Mouse (Mus musculus) limb, embryonic 12.5 days (tissue): ENCODE data around the gene Igfbpl1. TPM values are rescaled to one million over a fixed set of nuclear protein-coding genes. Genes with fewer than 3 reads are reported as not detected.

ENCODE experiments used
- ATAC-seq: fragments of 200-750 bp; cut with Nextera tagmentation; 2 replicates; pipeline ENCODE4 v1.8.0; 2017; ENCODE audit warnings: low read depth, moderate TSS enrichment; ENCODE audit not compliant: insufficient number of reproducible peaks, insufficient read depth, low FRiP score, low TSS enrichment
- H3K27ac ChIP-seq: fragments of 300-500 bp; sonication (generic); 2 replicates; pipeline ENCODE4 v1.5.1; 2016; ENCODE audit warnings: mild to moderate bottlenecking, moderate library complexity
- H3K27me3 ChIP-seq: fragments of 300-500 bp; sonication (generic); 2 replicates; pipeline ENCODE4 v1.6.1; 2016; ENCODE audit warnings: mild to moderate bottlenecking, moderate library complexity
- H3K36me3 ChIP-seq: fragments of 300-500 bp; sonication (generic); 2 replicates; pipeline ENCODE4 v1.6.1; 2016; ENCODE audit warnings: mild to moderate bottlenecking, moderate library complexity
- H3K4me1 ChIP-seq: fragments of 300-500 bp; sonication (generic); replicated peaks from 2 replicates; pipeline ENCODE4 v1.6.1; 2016
- H3K4me2 ChIP-seq: fragments of 300-500 bp; sonication (generic); 2 replicates; pipeline ENCODE4 v1.6.1; 2016; ENCODE audit warnings: mild to moderate bottlenecking, moderate library complexity
- H3K4me3 ChIP-seq: fragments of 300-500 bp; sonication (generic); replicated peaks from 2 replicates; pipeline ENCODE4 v1.5.1; 2016; ENCODE audit warnings: mild to moderate bottlenecking
- H3K9ac ChIP-seq: fragments of 300-500 bp; sonication (generic); replicated peaks from 2 replicates; pipeline ENCODE4 v1.6.1; 2016; ENCODE audit warnings: mild to moderate bottlenecking, moderate library complexity
- H3K9me3 ChIP-seq: fragments of 300-500 bp; sonication (generic); 2 replicates; pipeline ENCODE4 v1.6.1; 2016; ENCODE audit warnings: mild to moderate bottlenecking, moderate library complexity
- WGBS: fragments of 180-500 bp; shearing (Covaris S2); methylation state at CpG from one replicate; pipeline ENCODE4 v1.1.7; 2016; 5-methylcytosine and 5-hydroxymethylcytosine counted together
- polyA plus RNA-seq: library from polyadenylated mRNA; unstranded; fragments of >200 nt; fragmentation: Nextera tagmentation; extraction: Ambion mirVana; gene quantifications from 2 replicates; pipeline ENCODE4 v1.2.1, GENCODE M21; 2016

Igfbpl1 gene
- polyA plus RNA-seq, 1 experiment from 2014 or later: 0.48 TPM

DNA sequence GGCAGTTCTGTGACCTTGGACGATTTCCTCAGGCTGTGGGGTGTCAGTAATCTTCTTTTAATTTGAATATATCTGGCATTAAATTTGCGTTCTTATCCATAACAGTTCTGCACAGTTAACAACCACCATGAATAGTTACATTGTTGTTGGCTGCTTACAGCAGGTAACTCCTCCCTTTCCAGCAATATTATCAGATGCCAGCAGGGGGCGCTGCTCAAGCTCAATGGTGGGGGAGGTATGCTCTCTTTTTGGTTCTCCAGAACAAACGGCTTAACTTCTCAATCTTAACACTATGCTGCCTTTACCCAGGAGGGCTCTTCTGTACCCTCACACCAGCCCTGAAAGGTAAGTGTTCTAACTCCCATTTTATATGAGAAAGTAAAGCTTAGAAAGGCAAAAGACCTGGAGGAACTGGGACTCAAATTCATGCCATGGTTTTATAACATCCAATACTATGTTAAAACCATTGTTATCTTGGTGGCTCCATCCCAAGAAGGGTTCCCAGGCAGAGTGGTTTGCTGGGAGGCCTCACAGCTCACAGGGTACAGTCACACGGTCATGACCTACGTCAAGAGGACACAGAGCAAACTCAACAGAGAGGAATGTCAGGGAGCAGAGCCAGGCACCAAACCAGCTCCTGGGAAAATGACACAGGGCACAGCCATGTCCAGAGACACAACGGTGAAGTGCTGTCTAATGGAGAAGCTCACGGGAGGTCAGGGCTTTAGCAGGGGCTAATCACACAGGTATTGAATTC, 6.5 kb downstream of the Igfbpl1 start:
- Histone ChIP-seq H3K4me1 (peaks cover 46% of the 10 kb centered on the region), H3K27ac (peak overlapping the region; percentile 83; the same call in 1 of the 2 replicates)

DNA sequence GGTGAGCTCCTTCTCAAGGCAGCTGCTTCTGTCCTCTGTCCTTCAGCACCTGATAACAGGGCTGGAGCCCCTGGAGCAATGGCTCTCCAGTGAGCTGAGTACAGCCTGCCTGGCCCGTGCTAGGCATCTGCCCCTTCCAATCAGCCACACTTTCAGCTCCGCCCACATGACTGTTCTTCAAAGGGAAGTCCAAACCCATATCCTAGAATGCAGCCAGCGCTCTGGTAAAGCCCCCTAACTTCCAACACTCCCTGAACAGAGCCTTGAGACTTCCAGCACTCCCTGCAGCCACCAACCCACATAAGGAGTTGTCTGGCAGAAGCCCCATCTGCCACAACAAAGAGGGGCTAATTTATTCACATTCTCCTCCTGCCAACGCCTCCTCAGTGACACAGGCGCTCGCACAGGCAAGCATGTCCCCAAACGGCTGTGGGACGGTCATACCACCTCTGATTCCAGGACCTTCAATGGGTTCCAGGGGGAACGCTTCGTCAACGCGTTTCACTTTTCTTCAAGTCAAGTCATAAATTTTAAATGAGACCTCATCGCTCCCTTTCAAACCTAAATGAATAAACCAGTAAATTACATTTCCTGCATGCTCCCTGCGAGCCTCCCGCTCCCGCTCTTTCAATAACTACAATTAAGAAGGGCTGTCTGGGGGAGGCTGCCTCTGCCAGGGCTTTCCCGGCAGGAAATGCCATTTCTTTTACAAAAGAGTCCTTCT, 7.4 kb downstream of the Igfbpl1 start:
- peak; percentile 68 for ATAC-seq
- H3K4me3 ChIP-seq: peak overlapping the region; percentile 30
- peaks cover 32% of the 10 kb centered on the region for H3K27me3 ChIP-seq
- H3K27ac ChIP-seq: peak overlapping the region; percentile 83
- no peaks in the 10 kb centered on the region for H3K36me3 ChIP-seq
- H3K4me2 ChIP-seq: peak overlapping the region; percentile 67
- no peak overlapping the region; the same call in 1 of the 2 replicates for H3K9ac ChIP-seq
- H3K9me3 ChIP-seq: no peaks in the 10 kb centered on the region
- under 1% methylated on average over 17 of the region's 17 CpGs for WGBS
- H3K4me1 ChIP-seq: peaks cover 38% of the 10 kb centered on the region

More for the DNA sequence above, 6.5 kb downstream of the Igfbpl1 start:
- peaks cover 40% of the 10 kb centered on the region for H3K27me3 ChIP-seq
- no peak for ATAC-seq
- no peaks in the 10 kb centered on the region for H3K9me3 ChIP-seq
- H3K4me3 ChIP-seq: peak overlapping the region; percentile 30; the same call in 1 of the 2 replicates
- H3K9ac ChIP-seq: no peak overlapping the region
- 40% methylated on average over 8 of the region's 8 CpGs for WGBS
- no peaks in the 10 kb centered on the region for H3K36me3 ChIP-seq
- H3K4me2 ChIP-seq: peak overlapping the region; percentile 67

DNA sequence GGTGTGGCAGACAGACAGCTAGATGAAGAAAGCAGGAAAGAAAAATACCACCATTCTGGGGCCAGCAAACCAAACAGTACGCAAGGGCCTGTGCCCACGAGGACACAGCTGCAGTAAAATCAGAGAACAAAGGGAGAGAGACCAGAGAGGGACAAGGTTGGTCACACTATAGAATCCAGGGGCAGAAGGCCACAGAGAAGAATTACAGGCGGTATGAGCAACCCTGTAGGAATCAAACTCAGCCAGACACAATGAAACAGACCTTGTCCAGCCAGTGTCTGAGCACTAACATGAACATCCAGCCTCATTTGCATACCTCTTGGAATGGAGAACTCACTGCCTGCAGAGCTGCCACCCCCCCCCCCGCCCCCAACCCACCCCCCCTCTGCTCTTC, 7.9 kb downstream of the Igfbpl1 start:
- H3K27me3 ChIP-seq: peaks cover 26% of the 10 kb centered on the region
- no peaks in the 10 kb centered on the region for H3K36me3 ChIP-seq
- ATAC-seq: no peak
- H3K4me2 ChIP-seq: peak overlapping the region; percentile 67
- H3K4me3 ChIP-seq: peak overlapping the region; percentile 30
- no peak overlapping the region for H3K9ac ChIP-seq
- no peaks in the 10 kb centered on the region for H3K9me3 ChIP-seq
- 12% methylated on average over 4 of the region's 4 CpGs for WGBS
- H3K4me1 ChIP-seq: peaks cover 32% of the 10 kb centered on the region
- peak overlapping the region; percentile 83; the same call in 1 of the 2 replicates for H3K27ac ChIP-seq

GRCm38 (mm10) chr4:45815542-45815941, 11.2 kb downstream of the Igfbpl1 start:
- H3K9me3 ChIP-seq: no peaks in the 10 kb centered on the region
- H3K9ac ChIP-seq: no peak overlapping the region
- peaks cover 13% of the 10 kb centered on the region for H3K27me3 ChIP-seq
- no peaks in the 10 kb centered on the region for H3K36me3 ChIP-seq
- H3K4me2 ChIP-seq: no peak overlapping the region
- peaks cover 23% of the 10 kb centered on the region for H3K4me1 ChIP-seq
- 52% methylated on average over 7 of the region's 7 CpGs for WGBS
- ATAC-seq: no peak
- no peak overlapping the region for H3K27ac ChIP-seq
- H3K4me3 ChIP-seq: no peak overlapping the region

DNA sequence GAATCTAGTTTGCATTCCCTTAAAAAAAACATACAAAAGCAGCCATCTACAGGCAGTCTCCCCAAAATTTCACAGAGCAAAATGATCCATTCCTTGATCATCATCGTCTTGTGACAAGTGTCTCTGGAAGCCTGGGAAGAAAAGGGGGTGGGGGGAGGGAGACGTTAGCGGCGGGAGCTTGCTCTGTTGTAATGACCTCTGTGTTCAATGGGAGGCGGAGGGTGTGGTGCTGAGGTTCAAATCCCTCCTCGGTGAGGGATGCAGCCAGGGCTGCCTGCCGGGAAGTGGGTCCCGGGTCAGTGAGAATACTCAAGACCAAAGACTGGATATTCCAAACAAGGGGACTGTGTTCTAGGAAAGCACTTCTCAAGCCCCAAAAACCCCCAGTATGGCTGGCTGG, 15.5 kb downstream of the Igfbpl1 start:
- H3K27me3 ChIP-seq: peaks cover 18% of the 10 kb centered on the region
- no peak overlapping the region for H3K4me3 ChIP-seq
- no peaks in the 10 kb centered on the region for H3K36me3 ChIP-seq
- H3K9me3 ChIP-seq: no peaks in the 10 kb centered on the region
- ATAC-seq: no peak
- no peak overlapping the region for H3K9ac ChIP-seq
- H3K4me1 ChIP-seq: peaks cover 4% of the 10 kb centered on the region; the same call in 1 of the 2 replicates
- no peak overlapping the region for H3K4me2 ChIP-seq
- no peak overlapping the region for H3K27ac ChIP-seq
- WGBS: 26% methylated on average over 8 of the region's 8 CpGs

DNA sequence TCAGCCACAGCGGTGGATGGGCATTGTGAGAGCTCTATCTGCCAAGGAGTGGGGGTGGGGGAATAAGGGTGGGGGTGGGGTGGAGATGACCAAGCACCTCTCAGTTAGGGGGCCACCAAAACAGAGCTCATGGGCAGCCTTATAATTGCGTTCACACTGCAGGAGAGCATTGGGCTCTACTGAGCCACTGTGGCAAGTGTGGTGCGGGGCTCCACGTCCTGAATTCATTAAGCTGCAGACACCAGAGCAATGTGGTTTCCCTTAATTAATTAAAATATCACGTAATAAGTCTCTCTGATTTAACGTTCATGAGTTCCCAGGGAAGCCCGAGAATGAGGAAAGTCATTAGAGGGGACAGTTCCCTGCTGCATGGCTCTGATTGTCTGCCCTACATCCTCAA, 18.7 kb downstream of the Igfbpl1 start:
- no peaks in the 10 kb centered on the region for H3K36me3 ChIP-seq
- WGBS: 30% methylated on average over 7 of the region's 7 CpGs

GRCm38 (mm10) chr4:45802900-45803299, 23.8 kb downstream of the Igfbpl1 start:
- H3K36me3 ChIP-seq: no peaks in the 10 kb centered on the region
- H3K4me3 ChIP-seq: no peak overlapping the region
- no peak overlapping the region for H3K27ac ChIP-seq
- no peak overlapping the region for H3K9ac ChIP-seq
- no peak for ATAC-seq
- no peak overlapping the region for H3K4me2 ChIP-seq
- 90% methylated on average over 14 of the region's 14 CpGs for WGBS
- H3K27me3 ChIP-seq: peaks cover 7% of the 10 kb centered on the region; the same call in 1 of the 2 replicates
- no peaks in the 10 kb centered on the region for H3K9me3 ChIP-seq
- H3K4me1 ChIP-seq: peaks cover 13% of the 10 kb centered on the region

More for the DNA sequence above, 18.7 kb downstream of the Igfbpl1 start:
- no peaks in the 10 kb centered on the region for H3K9me3 ChIP-seq
- ATAC-seq: no peak
- H3K27ac ChIP-seq: no peak overlapping the region
- no peak overlapping the region for H3K4me2 ChIP-seq
- H3K9ac ChIP-seq: no peak overlapping the region
- H3K27me3 ChIP-seq: peaks cover 11% of the 10 kb centered on the region
- peaks cover 4% of the 10 kb centered on the region; the same call in 1 of the 2 replicates for H3K4me1 ChIP-seq
- no peak overlapping the region for H3K4me3 ChIP-seq

GRCm38 (mm10) chr4:45799956-45800537, 26.7 kb downstream of the Igfbpl1 start:
- H3K4me2 ChIP-seq: no peak overlapping the region
- H3K4me3 ChIP-seq: no peak overlapping the region
- WGBS: 9% methylated on average over 3 of the region's 3 CpGs
- H3K9me3 ChIP-seq: no peaks in the 10 kb centered on the region
- H3K36me3 ChIP-seq: no peaks in the 10 kb centered on the region
- no peak for ATAC-seq
- no peak overlapping the region for H3K9ac ChIP-seq
- H3K4me1 ChIP-seq: peaks cover 24% of the 10 kb centered on the region
- H3K27ac ChIP-seq: no peak overlapping the region
- H3K27me3 ChIP-seq: peaks cover 23% of the 10 kb centered on the region

DNA sequence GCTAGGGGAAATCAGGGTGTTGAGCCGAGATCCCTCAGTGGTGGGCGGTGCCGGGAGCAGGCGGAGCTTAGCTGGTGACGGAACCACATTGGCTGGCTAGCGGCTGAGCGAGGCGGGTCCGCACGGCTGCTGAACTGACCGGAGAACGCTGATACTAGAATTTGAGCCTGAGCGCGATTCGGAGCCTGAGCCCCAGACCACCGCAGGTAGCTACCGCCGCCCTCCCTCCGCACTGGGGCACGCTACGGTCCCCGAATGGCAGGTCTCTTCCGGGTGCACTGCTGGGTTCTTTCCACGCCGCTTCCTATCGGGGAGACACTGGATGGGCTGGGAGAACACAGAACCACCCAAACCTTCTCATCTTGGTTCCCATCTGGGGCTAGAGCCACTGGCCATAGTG, 27.8 kb downstream of the Igfbpl1 start, which contains the start of gene Aldh1b1:
Gene Aldh1b1 (plus strand): TSS at position 59 of the 400 bp plus-strand sequence.
- no peak within 1 kb of the TSS for H3K27ac ChIP-seq
- H3K27me3 ChIP-seq: peaks cover 26% of the 10 kb centered on the region
- H3K4me3 ChIP-seq: peak within 1 kb of the TSS; percentile 42
- H3K36me3 ChIP-seq: no peaks in the 10 kb centered on the region
- peak within 1 kb of the TSS; percentile 47; the same call in 1 of the 2 replicates for H3K9ac ChIP-seq
- peaks cover 24% of the 10 kb centered on the region for H3K4me1 ChIP-seq
- peak; percentile 43; the same call in 1 of the 2 replicates for ATAC-seq
- no peaks in the 10 kb centered on the region for H3K9me3 ChIP-seq
- H3K4me2 ChIP-seq: peak within 1 kb of the TSS; percentile 74
- under 1% methylated on average over 26 of the region's 26 CpGs for WGBS

DNA sequence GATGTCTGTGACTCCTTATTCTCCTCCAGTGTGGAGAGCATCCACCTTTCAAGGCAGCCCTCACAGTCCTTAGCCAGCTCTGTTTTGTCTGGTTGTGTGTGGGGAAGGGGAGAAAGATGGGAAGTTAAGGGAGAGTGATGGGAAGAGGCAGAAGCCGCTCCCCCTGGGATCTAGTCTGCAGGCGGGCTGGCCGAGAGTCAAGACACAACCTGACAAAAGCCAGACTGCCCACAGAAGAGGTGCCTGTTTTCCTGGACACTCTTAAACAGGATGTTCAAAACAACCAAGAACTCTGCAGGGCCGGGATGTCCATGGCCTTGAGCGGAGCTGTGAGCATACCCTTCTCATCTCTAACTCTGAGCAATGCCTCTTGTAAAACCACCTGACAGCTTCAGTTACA, 30.0 kb downstream of the Igfbpl1 start:
- H3K9ac ChIP-seq: no peak overlapping the region
- H3K36me3 ChIP-seq: no peaks in the 10 kb centered on the region
- H3K27ac ChIP-seq: no peak overlapping the region
- peaks cover 37% of the 10 kb centered on the region for H3K27me3 ChIP-seq
- H3K4me2 ChIP-seq: no peak overlapping the region
- peaks cover 24% of the 10 kb centered on the region for H3K4me1 ChIP-seq
- ATAC-seq: no peak
- no peak overlapping the region for H3K4me3 ChIP-seq
- WGBS: 45% methylated on average over 5 of the region's 5 CpGs
- H3K9me3 ChIP-seq: no peaks in the 10 kb centered on the region
